Mouse (Mus musculus): ENCODE results near the gene Notch4. TPM values are rescaled to one million over a fixed set of nuclear protein-coding genes. Genes with fewer than 3 reads are reported as not detected.

Notch4 gene
- polyA plus RNA-seq, 1 experiment from 2014 or later: 8.7 TPM

GRCm38 (mm10) chr17:34572361-34572760 lies 8.3 kb downstream of the Notch4 start:
- ATAC-seq (replicated peaks; ENCODE audit: low FRiP score): 0 out of 2 replicates have a peak, but pooled peaks have one; percentile 17
- H3K36me3 ChIP-seq: no peaks in the 10 kb centered on the region
- H3K4me3 ChIP-seq (replicated peaks): no peak overlapping the region
- H3K27me3 ChIP-seq: no peaks in the 10 kb centered on the region
- no peak overlapping the region for H3K9ac ChIP-seq
- 0 out of 2 replicates have a peak, but pooled peaks cover 3% of the 10 kb centered on the region for H3K9me3 ChIP-seq (replicated peaks)
- H3K4me1 ChIP-seq: peaks cover 1% of the 10 kb centered on the region
- WGBS: 26% methylated on average over 15 of the region's 15 CpGs
- H3K27ac ChIP-seq: no peak overlapping the region
- no peak overlapping the region for H3K4me2 ChIP-seq

- Histone ChIP-seq H3K4me2 (no peak overlapping the region), H3K36me3 (no peaks in the 10 kb centered on the region), H3K4me3 (replicated peaks) (no peak overlapping the region), H3K9me3 (replicated peaks) (0 out of 2 replicates have a peak, but pooled peaks cover 3% of the 10 kb centered on the region), H3K27me3 (no peaks in the 10 kb centered on the region), H3K27ac (no peak overlapping the region), H3K4me1 (no peaks in the 10 kb centered on the region), H3K9ac (no peak overlapping the region)
- no peak for ATAC-seq (replicated peaks; ENCODE audit: low FRiP score)
- WGBS: 63% methylated on average over 5 of the region's 5 CpGs
Observed at GRCm38 (mm10) chr17:34576577-34576976, 12.5 kb downstream of the Notch4 start.

GRCm38 (mm10) chr17:34578070-34578469 lies 14.0 kb downstream of the Notch4 start:
- Histone ChIP-seq H3K9me3 (replicated peaks) (no peaks in the 10 kb centered on the region), H3K9ac (no peak overlapping the region), H3K36me3 (no peaks in the 10 kb centered on the region), H3K27me3 (no peaks in the 10 kb centered on the region), H3K4me2 (no peak overlapping the region), H3K4me1 (no peaks in the 10 kb centered on the region), H3K27ac (no peak overlapping the region), H3K4me3 (replicated peaks) (no peak overlapping the region)
- WGBS: 93% methylated on average over 3 of the region's 3 CpGs
- ATAC-seq (replicated peaks; ENCODE audit: low FRiP score): no peak

GRCm38 (mm10) chr17:34582528-34582927 lies 18.5 kb downstream of the Notch4 start:
- 86% methylated on average over 12 of the region's 12 CpGs for WGBS
- H3K27me3 ChIP-seq: no peaks in the 10 kb centered on the region
- H3K9me3 ChIP-seq (replicated peaks): no peaks in the 10 kb centered on the region
- no peak for ATAC-seq (replicated peaks; ENCODE audit: low FRiP score)
- no peak overlapping the region for H3K9ac ChIP-seq
- H3K4me3 ChIP-seq (replicated peaks): no peak overlapping the region
- no peaks in the 10 kb centered on the region for H3K36me3 ChIP-seq
- peaks cover 14% of the 10 kb centered on the region for H3K4me1 ChIP-seq
- H3K27ac ChIP-seq: no peak overlapping the region
- no peak overlapping the region for H3K4me2 ChIP-seq

- Histone ChIP-seq H3K36me3 (no peaks in the 10 kb centered on the region), H3K4me3 (replicated peaks) (no peak overlapping the region), H3K4me1 (peaks cover 21% of the 10 kb centered on the region), H3K9me3 (replicated peaks) (no peaks in the 10 kb centered on the region), H3K9ac (no peak overlapping the region), H3K4me2 (no peak overlapping the region), H3K27ac (no peak overlapping the region), H3K27me3 (no peaks in the 10 kb centered on the region)
- WGBS: 63% methylated on average over 7 of the region's 7 CpGs
- no peak for ATAC-seq (replicated peaks; ENCODE audit: low FRiP score)
Observed at GRCm38 (mm10) chr17:34583397-34583796, 19.3 kb downstream of the Notch4 start.

- no peaks in the 10 kb centered on the region for H3K27me3 ChIP-seq
- peaks cover 26% of the 10 kb centered on the region for H3K4me1 ChIP-seq
- 93% methylated on average over 8 of the region's 8 CpGs for WGBS
- no peaks in the 10 kb centered on the region for H3K36me3 ChIP-seq
- H3K27ac ChIP-seq: no peak overlapping the region
- H3K9ac ChIP-seq: no peak overlapping the region
- H3K9me3 ChIP-seq (replicated peaks): no peaks in the 10 kb centered on the region
- no peak for ATAC-seq (replicated peaks; ENCODE audit: low FRiP score)
- H3K4me3 ChIP-seq (replicated peaks): no peak overlapping the region
- no peak overlapping the region for H3K4me2 ChIP-seq
Observed at GRCm38 (mm10) chr17:34583819-34584218, 19.8 kb downstream of the Notch4 start.

GRCm38 (mm10) chr17:34585121-34585520 lies 21.1 kb downstream of the Notch4 start:
- WGBS: 93% methylated on average over 8 of the region's 8 CpGs
- H3K27me3 ChIP-seq: no peaks in the 10 kb centered on the region
- H3K36me3 ChIP-seq: no peaks in the 10 kb centered on the region
- ATAC-seq (replicated peaks; ENCODE audit: low FRiP score): no peak
- H3K9me3 ChIP-seq (replicated peaks): no peaks in the 10 kb centered on the region
- no peak overlapping the region for H3K4me2 ChIP-seq
- H3K27ac ChIP-seq: no peak overlapping the region
- H3K4me3 ChIP-seq (replicated peaks): no peak overlapping the region
- no peak overlapping the region for H3K9ac ChIP-seq
- peaks cover 39% of the 10 kb centered on the region for H3K4me1 ChIP-seq

- peak overlapping the region; percentile 95 for H3K9ac ChIP-seq
- no peaks in the 10 kb centered on the region for H3K36me3 ChIP-seq
- H3K27ac ChIP-seq: peak overlapping the region; percentile 100
- peak overlapping the region; percentile 96 for H3K4me2 ChIP-seq
- no peak for ATAC-seq (replicated peaks; ENCODE audit: low FRiP score)
- H3K4me3 ChIP-seq (replicated peaks): peak overlapping the region; percentile 82
- peaks cover 49% of the 10 kb centered on the region for H3K4me1 ChIP-seq
- 29% methylated on average over 32 of the region's 32 CpGs for WGBS
- H3K27me3 ChIP-seq: no peaks in the 10 kb centered on the region
- no peaks in the 10 kb centered on the region for H3K9me3 ChIP-seq (replicated peaks)
Observed at GRCm38 (mm10) chr17:34585877-34586771, 22.1 kb downstream of the Notch4 start.

- Histone ChIP-seq H3K36me3 (no peaks in the 10 kb centered on the region), H3K9ac (peak overlapping the region; percentile 95), H3K9me3 (replicated peaks) (no peaks in the 10 kb centered on the region), H3K27ac (peak overlapping the region; percentile 100), H3K27me3 (no peaks in the 10 kb centered on the region), H3K4me2 (peak overlapping the region; percentile 96), H3K4me3 (replicated peaks) (peak overlapping the region; percentile 82), H3K4me1 (peaks cover 56% of the 10 kb centered on the region)
- under 1% methylated on average over 38 of the region's 38 CpGs for WGBS
- ATAC-seq (replicated peaks; ENCODE audit: low FRiP score): peak; percentile 81
Observed at GRCm38 (mm10) chr17:34586796-34587422, 22.8 kb downstream of the Notch4 start.

GRCm38 (mm10) chr17:34587423-34587811 lies 23.3 kb downstream of the Notch4 start:
- Histone ChIP-seq H3K27me3 (no peaks in the 10 kb centered on the region), H3K36me3 (no peaks in the 10 kb centered on the region), H3K9ac (peak overlapping the region; percentile 95), H3K4me1 (peaks cover 57% of the 10 kb centered on the region), H3K4me3 (replicated peaks) (peak overlapping the region; percentile 82), H3K4me2 (peak overlapping the region; percentile 96), H3K27ac (peak overlapping the region; percentile 100), H3K9me3 (replicated peaks) (no peaks in the 10 kb centered on the region)
- 1% methylated on average over 49 of the region's 50 CpGs for WGBS
- ATAC-seq (replicated peaks; ENCODE audit: low FRiP score): peak; percentile 73

GRCm38 (mm10) chr17:34587814-34588213 lies 23.7 kb downstream of the Notch4 start:
- Histone ChIP-seq H3K4me2 (peak overlapping the region; percentile 96), H3K27me3 (no peaks in the 10 kb centered on the region), H3K4me1 (peaks cover 57% of the 10 kb centered on the region), H3K9me3 (replicated peaks) (no peaks in the 10 kb centered on the region), H3K27ac (peak overlapping the region; percentile 100), H3K4me3 (replicated peaks) (peak overlapping the region; percentile 82), H3K9ac (peak overlapping the region; percentile 95), H3K36me3 (no peaks in the 10 kb centered on the region)
- WGBS: 4% methylated on average over 19 of the region's 19 CpGs
- no peak for ATAC-seq (replicated peaks; ENCODE audit: low FRiP score)

- H3K27me3 ChIP-seq: no peaks in the 10 kb centered on the region
- 47% methylated on average over 3 of the region's 3 CpGs for WGBS
- H3K4me2 ChIP-seq: peak overlapping the region; percentile 72
- ATAC-seq (replicated peaks; ENCODE audit: low FRiP score): no peak
- peaks cover 64% of the 10 kb centered on the region for H3K4me1 ChIP-seq
- no peak overlapping the region for H3K4me3 ChIP-seq (replicated peaks)
- no peaks in the 10 kb centered on the region for H3K36me3 ChIP-seq
- H3K9ac ChIP-seq: no peak overlapping the region
- H3K9me3 ChIP-seq (replicated peaks): no peaks in the 10 kb centered on the region
- H3K27ac ChIP-seq: peak overlapping the region; percentile 100
Observed at GRCm38 (mm10) chr17:34588767-34589166, 24.7 kb downstream of the Notch4 start.

All from kidney, embryonic 15.5 days (tissue).